Mouse (Mus musculus) stomach, postnatal 0 days (tissue): ENCODE results near the gene Stard13.

Source experiments
- CTCF ChIP-seq: IDR thresholded peaks from 2 replicates; pipeline ENCODE4 v1.5.1; 2016; ENCODE audit warnings: antibody characterized with exemption, low read depth, mild to moderate bottlenecking, moderate library complexity
- EP300 ChIP-seq: optimal IDR thresholded peaks from 2 replicates; pipeline ENCODE3; 2016; ENCODE audit warnings: antibody characterized with exemption

DNA sequence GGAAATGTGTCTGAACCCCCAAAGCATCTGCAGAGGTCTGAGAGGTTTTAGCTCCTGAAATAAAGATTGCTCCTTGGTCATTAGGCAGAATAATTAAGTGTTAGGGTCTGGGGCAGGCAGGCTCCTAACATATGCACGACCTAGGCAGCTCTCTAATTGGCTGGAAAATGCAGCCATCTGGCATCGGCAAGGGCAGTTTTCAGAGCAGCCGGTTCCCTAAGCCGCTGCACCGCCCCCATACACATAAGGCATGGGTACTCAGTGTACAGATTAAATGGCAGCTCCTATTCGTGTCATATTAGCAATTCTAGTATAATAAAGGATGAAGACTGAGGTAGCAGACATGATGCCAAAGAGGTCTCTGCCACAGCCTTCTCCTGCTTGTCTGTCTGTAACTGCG is 206.5 kb downstream of the Stard13 start:
- no peak for TF ChIP-seq CTCF
- TF ChIP-seq EP300, result no peak
